Mouse (Mus musculus) cortical plate, adult 2 months (tissue): ENCODE measurements around the gene Fbxl20.

Experiments
- CTCF ChIP-seq: fragments of 200-500 bp; IDR thresholded peaks from 2 replicates; pipeline ENCODE4 v1.5.1; 2011; ENCODE audit warnings: mild to moderate bottlenecking, control low read depth, low read length; ENCODE audit not compliant: insufficient read depth; ENCODE audit errors: extremely low read depth
- POLR2A ChIP-seq: fragments of 200-500 bp; IDR thresholded peaks from 2 replicates; pipeline ENCODE4 v1.6.1; 2011; ENCODE audit warnings: mild to moderate bottlenecking, low read length, control low read depth; ENCODE audit not compliant: insufficient read depth; ENCODE audit errors: extremely low read depth

- TF ChIP-seq POLR2A (no peak), CTCF (no peak)
Observed at GRCm38 (mm10) chr11:98150625-98151156, 488 bp upstream of the Fbxl20 start.
